Mouse (Mus musculus) MEL (cell line): ENCODE results near the gene Prrt4. TPM values are rescaled to one million over a fixed set of nuclear protein-coding genes. Genes with fewer than 3 reads are reported as not detected.
A peak's percentile ranks its signal among the peaks of the same experiment; 100 is the strongest.

Experiments used
- DNase-seq: peaks from one replicate; pipeline ENCODE4 v3.0.0; 2011; ENCODE audit warnings: low read depth, low spot score
- H3K27ac ChIP-seq: 2 replicates; pipeline ENCODE4 v1.5.1; 2012; ENCODE audit warnings: low read depth, mild to moderate bottlenecking, control low read depth, low read length, moderate library complexity; ENCODE audit not compliant: control insufficient read depth
- H3K27me3 ChIP-seq, 2 experiments: fragments of 150-350 bp in 1 of 2; sonication (generic) in 1 of 2; 2 replicates each; pipeline ENCODE4 v1.6.1; 2012; ENCODE audit warnings: low read length in 2 of 2, mild to moderate bottlenecking in 2 of 2, improper control_type of control experiment in 1 of 2, moderate library complexity in 1 of 2; ENCODE audit not compliant: insufficient read depth in 2 of 2, control insufficient read depth in 1 of 2
- H3K36me3 ChIP-seq, 2 experiments: 2 replicates each; pipeline ENCODE4 v1.6.1; 2012 to 2014; ENCODE audit warnings: low read length in 2 of 2, improper control_type of control experiment in 1 of 2, inconsistent platforms in 1 of 2, mild to moderate bottlenecking in 1 of 2; ENCODE audit not compliant: insufficient read depth in 2 of 2, control insufficient read depth in 1 of 2
- H3K4me1 ChIP-seq, 2 experiments: fragments of 150-350 bp in 1 of 2; sonication (generic) in 1 of 2; 2 replicates each; pipeline ENCODE4 v1.6.1; 2012; ENCODE audit warnings: low read length in 2 of 2, improper control_type of control experiment in 1 of 2, mild to moderate bottlenecking in 1 of 2; ENCODE audit not compliant: insufficient read depth in 2 of 2, control insufficient read depth in 1 of 2
- H3K4me3 ChIP-seq, 2 experiments: fragments of 150-350 bp in 1 of 2; sonication (generic) in 1 of 2; 2 replicates each; pipeline ENCODE4 v1.5.1; 2012; ENCODE audit warnings: low read depth in 2 of 2, low read length in 2 of 2, mild to moderate bottlenecking in 2 of 2, moderate library complexity in 2 of 2, control low read depth in 1 of 2, improper control_type of control experiment in 1 of 2; ENCODE audit not compliant: control insufficient read depth in 1 of 2, insufficient read depth in 1 of 2
- H3K79me2 ChIP-seq: 2 replicates; pipeline ENCODE4 v1.6.1; 2012; ENCODE audit warnings: mild to moderate bottlenecking, low read length, moderate library complexity; ENCODE audit not compliant: control insufficient read depth, poor library complexity, insufficient read depth
- H3K9ac ChIP-seq: 2 replicates; pipeline ENCODE4 v1.6.1; 2012; ENCODE audit warnings: low read depth, mild to moderate bottlenecking, control low read depth, low read length, moderate library complexity; ENCODE audit not compliant: control insufficient read depth, poor library complexity, severe bottlenecking
- H3K9me3 ChIP-seq: fragments of 150-350 bp; sonication (generic); replicated peaks from 2 replicates; pipeline ENCODE4 v1.6.1; 2012; ENCODE audit warnings: mild to moderate bottlenecking, low read length, improper control_type of control experiment, moderate library complexity; ENCODE audit not compliant: insufficient read depth
- CTCF ChIP-seq, 3 experiments: IDR thresholded peaks in 2 of 3; conservative IDR thresholded peaks in 1 of 3; 2 replicates each; pipeline ENCODE4 v1.5.1; 2011 to 2012; ENCODE audit warnings: low read length in 3 of 3, low read depth in 2 of 3, mild to moderate bottlenecking in 2 of 3, improper control_type of control experiment in 1 of 3, inconsistent platforms in 1 of 3, mixed read lengths in 1 of 3, moderate library complexity in 1 of 3; ENCODE audit not compliant: control insufficient read depth in 1 of 3, insufficient read depth in 1 of 3, poor library complexity in 1 of 3, severe bottlenecking in 1 of 3
- GABPA ChIP-seq: IDR thresholded peaks from 2 replicates; pipeline ENCODE4 v1.6.1; 2012; ENCODE audit warnings: low read depth, mild to moderate bottlenecking, inconsistent platforms, low read length, improper control_type of control experiment, moderate library complexity
- HCFC1 ChIP-seq: IDR thresholded peaks from 2 replicates; pipeline ENCODE4 v1.6.1; 2012; ENCODE audit warnings: low read depth, mild to moderate bottlenecking, inconsistent platforms, low read length, improper control_type of control experiment, moderate library complexity
- KAT2A ChIP-seq: conservative IDR thresholded peaks from 2 replicates; pipeline ENCODE4 v1.6.1; 2012; ENCODE audit warnings: low read depth, low read length, improper control_type of control experiment, inconsistent platforms
- MAFK ChIP-seq: IDR thresholded peaks from 2 replicates; pipeline ENCODE4 v1.6.1; 2011; ENCODE audit warnings: low read depth, mild to moderate bottlenecking, low read length, improper control_type of control experiment, borderline replicate concordance
- MYB ChIP-seq: IDR thresholded peaks from 2 replicates; pipeline ENCODE4 v1.6.1; 2011; ENCODE audit warnings: mild to moderate bottlenecking, low read depth, low read length, improper control_type of control experiment
- MYC ChIP-seq: IDR thresholded peaks from 2 replicates; pipeline ENCODE4 v1.6.1; 2011; ENCODE audit warnings: low read depth, mild to moderate bottlenecking, low read length, improper control_type of control experiment, moderate library complexity
- NRF1 ChIP-seq: IDR thresholded peaks from 2 replicates; pipeline ENCODE4 v1.6.1; 2014; ENCODE audit warnings: low read depth, mild to moderate bottlenecking, inconsistent platforms, low read length, improper control_type of control experiment, moderate library complexity; ENCODE audit not compliant: poor library complexity, insufficient read depth, severe bottlenecking
- POLR2A ChIP-seq, 2 experiments: IDR thresholded peaks; 2 replicates each; pipeline ENCODE4 v1.6.1; 2011 to 2012; ENCODE audit warnings: low read length in 2 of 2, mild to moderate bottlenecking in 2 of 2, control low read depth in 1 of 2, improper control_type of control experiment in 1 of 2, low read depth in 1 of 2, moderate library complexity in 1 of 2; ENCODE audit not compliant: control insufficient read depth in 1 of 2, insufficient read depth in 1 of 2, poor library complexity in 1 of 2
- POLR2AphosphoS2 ChIP-seq: IDR thresholded peaks from 2 replicates; pipeline ENCODE4 v1.6.1; 2011; ENCODE audit warnings: low read length, improper control_type of control experiment
- RAD21 ChIP-seq: IDR thresholded peaks from 2 replicates; pipeline ENCODE4 v1.6.1; 2011; ENCODE audit warnings: mild to moderate bottlenecking, low read depth, low read length, improper control_type of control experiment
- TBP ChIP-seq: IDR thresholded peaks from 2 replicates; pipeline ENCODE4 v1.8.0; 2011; ENCODE audit warnings: low read depth, low read length, improper control_type of control experiment
- USF2 ChIP-seq, 2 experiments: IDR thresholded peaks; 2 replicates each; pipeline ENCODE4 v1.6.1; 2011 to 2012; ENCODE audit warnings: improper control_type of control experiment in 2 of 2, low read length in 2 of 2, borderline replicate concordance in 1 of 2, inconsistent platforms in 1 of 2, low read depth in 1 of 2, mild to moderate bottlenecking in 1 of 2; ENCODE audit not compliant: insufficient read depth in 1 of 2
- ZNF384 ChIP-seq: IDR thresholded peaks from 2 replicates; pipeline ENCODE4 v1.6.1; 2012; ENCODE audit warnings: low read depth, mild to moderate bottlenecking, inconsistent platforms, low read length, improper control_type of control experiment
- polyA plus RNA-seq, 2 experiments: library from polyadenylated mRNA; stranded (reverse) in 1 of 2; unstranded in 1 of 2; fragments of >175 nt in 1 of 2; fragments of >200 nt in 1 of 2; gene quantifications; 2 replicates each; pipeline versions ENCODE4 v1.2.1 to v1.2.4; 2012; ENCODE audit warnings: low replicate concordance in 2 of 2, low read depth in 1 of 2; ENCODE audit not compliant: insufficient read length in 2 of 2, insufficient read depth in 1 of 2, missing spikeins in 1 of 2
- total RNA-seq: library from RNA; depleted of rRNA; stranded (reverse); fragments of 300-350 nt; gene quantifications from 2 replicates; pipeline ENCODE4 v1.2.3, GENCODE M21; 2012

The Prrt4 gene
- total and polyA plus RNA-seq, 3 experiments, result 0.17 TPM; not detected in 2

DNA sequence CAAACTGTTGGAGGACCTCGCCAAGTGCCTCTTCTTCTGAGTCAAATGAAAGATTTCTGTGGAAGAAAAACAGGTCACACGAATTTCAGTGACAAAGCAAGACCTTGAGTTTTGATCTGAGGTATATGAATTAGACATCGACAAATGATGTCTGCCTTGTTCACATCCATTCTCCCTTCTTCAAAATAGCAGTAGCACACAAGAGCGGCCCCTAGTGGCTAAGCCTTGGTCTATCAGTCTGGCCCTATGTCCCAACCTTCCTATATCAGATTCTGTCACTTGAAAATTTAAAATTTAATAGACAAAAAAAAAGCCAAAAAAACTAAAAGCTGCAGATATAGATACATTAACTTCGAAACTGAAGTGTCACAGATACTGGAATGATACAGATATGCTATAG is 35.8 kb downstream of the Prrt4 start:
- Histone ChIP-seq H3K27me3 (no peaks in the 10 kb centered on the region), H3K79me2 (no peaks in the 10 kb centered on the region), H3K9me3 (no peaks in the 10 kb centered on the region), H3K9ac (no peak overlapping the region), H3K36me3 (peaks cover 0 to 12% of the 10 kb centered on the region in 2 experiments; a peak in 2 of 4 replicates), H3K4me1 (no peaks in the 10 kb centered on the region), H3K27ac (no peak overlapping the region), H3K4me3 (no peak overlapping the region)
- TF ChIP-seq NRF1 (no peak), MYC (no peak), RAD21 (peak; percentile 37), CTCF (IDR thresholded peaks at IDR 0.05 in 2 of 3, conservative IDR thresholded peaks at IDR 0.05 in 1 of 3; ENCODE audit: control insufficient read depth in 1 of 3, insufficient read depth in 1 of 3, low read depth in 2 of 3, low read length in 3 of 3, poor library complexity in 1 of 3, severe bottlenecking in 1 of 3) (peak; percentile 72 to 83 (median 77))
- DNase-seq, result peak; percentile 72

- no peak for DNase-seq
- no peak overlapping the region for H3K4me3 ChIP-seq
- no peaks in the 10 kb centered on the region for H3K4me1 ChIP-seq
- no peaks in the 10 kb centered on the region for H3K27me3 ChIP-seq
- TF ChIP-seq GABPA, result no peak
- TF ChIP-seq POLR2A (IDR thresholded peaks at IDR 0.05; ENCODE audit: control insufficient read depth in 1 of 2, insufficient read depth in 1 of 2, low read depth in 1 of 2, low read length in 2 of 2, poor library complexity in 1 of 2), result no peak
- no peak for TF ChIP-seq TBP
- TF ChIP-seq HCFC1, result no peak
- TF ChIP-seq ZNF384, result no peak
- H3K27ac ChIP-seq, result no peak overlapping the region
- H3K36me3 ChIP-seq, result peaks cover 0 to 18% of the 10 kb centered on the region in 2 experiments; a peak in 2 of 4 replicates
- H3K9me3 ChIP-seq, result no peaks in the 10 kb centered on the region
- no peak overlapping the region for H3K9ac ChIP-seq
- H3K79me2 ChIP-seq, result no peaks in the 10 kb centered on the region
Observed at GRCm38 (mm10) chr6:29137441-29137840, 41.9 kb downstream of the Prrt4 start.

- DNase-seq, result no peak
- TF ChIP-seq KAT2A (no peak), MAFK (no peak), USF2 (IDR thresholded peaks at IDR 0.05; ENCODE audit: borderline replicate concordance in 1 of 2, insufficient read depth in 1 of 2, low read depth in 1 of 2, low read length in 2 of 2) (no peak), POLR2AphosphoS2 (no peak), MYB (no peak)
- peaks cover 0 to 11% of the 10 kb centered on the region in 2 experiments; a peak in 2 of 4 replicates for H3K36me3 ChIP-seq
- H3K27ac ChIP-seq, result no peak overlapping the region
- H3K9ac ChIP-seq, result no peak overlapping the region
- no peaks in the 10 kb centered on the region for H3K9me3 ChIP-seq
- no peaks in the 10 kb centered on the region for H3K4me1 ChIP-seq
- no peaks in the 10 kb centered on the region for H3K27me3 ChIP-seq
- H3K79me2 ChIP-seq, result no peaks in the 10 kb centered on the region
- no peak overlapping the region for H3K4me3 ChIP-seq
Observed at GRCm38 (mm10) chr6:29133100-29133499, 46.3 kb downstream of the Prrt4 start.
